Mouse (Mus musculus): ENCODE data around the gene Hnrnpa2b1. TPM values are rescaled to one million over a fixed set of nuclear protein-coding genes. Genes with fewer than 3 reads are reported as not detected.

Gene Hnrnpa2b1
- total RNA-seq, 2 experiments from 2014 or later: 309 to 353 TPM

DNA sequence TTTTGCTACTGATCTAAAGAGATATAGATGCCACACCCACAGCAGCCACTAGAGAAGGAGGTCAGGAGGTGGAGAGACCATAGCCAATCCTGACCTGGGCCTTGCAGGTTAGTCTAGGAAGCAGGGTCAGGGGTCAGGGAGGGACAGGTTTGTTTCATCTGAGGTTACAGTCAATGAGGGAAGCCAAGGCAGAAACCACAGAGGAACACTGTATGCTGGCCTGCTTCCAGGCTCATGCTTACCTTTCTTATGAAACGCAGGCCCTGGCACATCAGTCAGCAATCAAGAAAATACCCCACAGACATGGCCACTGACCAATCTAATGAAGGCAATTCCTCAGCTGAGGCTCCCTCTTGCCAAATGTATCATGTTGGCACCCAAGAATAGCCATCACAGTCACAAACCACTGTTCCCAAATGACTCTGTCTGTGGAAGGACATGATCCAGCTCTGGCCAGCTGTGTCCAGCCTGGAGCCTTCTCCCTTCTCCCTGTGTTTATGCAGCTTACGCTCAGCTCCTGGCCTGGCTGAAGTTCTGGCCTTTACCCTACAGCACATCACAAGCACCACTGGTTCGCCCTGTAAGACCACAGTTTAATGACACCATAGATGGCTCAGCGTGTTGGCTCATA lies 52.3 kb downstream of the Hnrnpa2b1 start:
- DNase-seq (ENCODE audit: low spot score): no peak

- DNase-seq (ENCODE audit: low spot score): no peak
These were observed 53.3 kb downstream of the Hnrnpa2b1 start for GRCm38 (mm10) chr6:51416433-51416832.

Other genes starting within 250 kb of the Hnrnpa2b1 start
- not detected for gene Nfe2l3, start 37.2 kb downstream of the Hnrnpa2b1 start, total RNA-seq (2021)
- 10 to 100 TPM; 37.8 to 43.8 TPM for gene Cbx3, start 466 bp upstream of the Hnrnpa2b1 start, total RNA-seq (2021)
- 1 to 10 TPM; 6.5 to 8.2 TPM for gene Snx10, start 54.0 kb upstream of the Hnrnpa2b1 start, total RNA-seq (2021)